Mouse (Mus musculus) midbrain, embryonic 11.5 days (tissue): ENCODE data around the gene Bdh1. TPM values are rescaled to one million over a fixed set of nuclear protein-coding genes. Genes with fewer than 3 reads are reported as not detected.
"Not testable (repeated sequence)": the region's sequence is repeated elsewhere in the genome, so short reads cannot be mapped to it uniquely, and the experiment has no call there.

Source experiments
- ATAC-seq: fragments of 200-750 bp; cut with Nextera tagmentation; 2 replicates; pipeline ENCODE4 v1.8.0; 2017; ENCODE audit warnings: moderate TSS enrichment, moderate library complexity; ENCODE audit not compliant: low FRiP score
- DNase-seq: peaks from one replicate; pipeline ENCODE4 v3.0.0; 2015; ENCODE audit warnings: low spot score; ENCODE audit errors: missing footprints
- H3K27ac ChIP-seq: fragments of 300-500 bp; sonication (generic); 2 replicates; pipeline ENCODE4 v1.5.1; 2014; ENCODE audit warnings: low read depth, low read length
- H3K27me3 ChIP-seq: fragments of 300-500 bp; sonication (generic); 2 replicates; pipeline ENCODE4 v1.6.1; 2014; ENCODE audit warnings: mild to moderate bottlenecking, low read length, moderate library complexity, mixed read lengths; ENCODE audit not compliant: control insufficient read depth, insufficient read depth
- H3K36me3 ChIP-seq: fragments of 300-500 bp; sonication (generic); 2 replicates; pipeline ENCODE4 v1.6.1; 2014; ENCODE audit warnings: mild to moderate bottlenecking, low read length, moderate library complexity, mixed read lengths; ENCODE audit not compliant: control insufficient read depth, insufficient read depth
- H3K4me1 ChIP-seq: fragments of 300-500 bp; sonication (generic); 2 replicates; pipeline ENCODE4 v1.6.1; 2014; ENCODE audit warnings: low read length; ENCODE audit not compliant: control insufficient read depth, insufficient read depth
- H3K4me2 ChIP-seq: fragments of 300-500 bp; sonication (generic); 2 replicates; pipeline ENCODE4 v1.6.1; 2014; ENCODE audit warnings: mild to moderate bottlenecking, moderate library complexity
- H3K4me3 ChIP-seq: fragments of 300-500 bp; sonication (generic); 2 replicates; pipeline ENCODE4 v1.5.1; 2014; ENCODE audit warnings: low read depth, low read length
- H3K9ac ChIP-seq: fragments of 300-500 bp; sonication (generic); 2 replicates; pipeline ENCODE4 v1.6.1; 2014; ENCODE audit warnings: low read length
- H3K9me3 ChIP-seq: fragments of 300-500 bp; sonication (generic); 2 replicates; pipeline ENCODE4 v1.6.1; 2016; ENCODE audit warnings: low read length; ENCODE audit not compliant: control insufficient read depth
- WGBS: fragments of 180-500 bp; shearing (Covaris S2); extraction: QIAGEN DNeasy Blood & Tissue Kit; methylation state at CpG from one replicate; pipeline ENCODE4 v1.1.7; 2014; 5-methylcytosine and 5-hydroxymethylcytosine counted together
- polyA plus RNA-seq: library from polyadenylated mRNA; unstranded; fragments of >200 nt; fragmentation: Nextera tagmentation; extraction: Ambion mirVana; gene quantifications from 2 replicates; pipeline ENCODE4 v1.2.1, GENCODE M21; 2014

Bdh1 gene
- 19.0 and 21.3 TPM in 2 replicates for polyA plus RNA-seq

GRCm38 (mm10) chr16:31422000-31422399 lies at the start of gene Bdh1:
Gene Bdh1, plus strand, starts transcription at chr16:31422280.
- Histone ChIP-seq H3K27me3 (peaks cover 3% of the 10 kb centered on the region; the same call in 1 of the 2 replicates), H3K36me3 (no peaks in the 10 kb centered on the region), H3K4me3 (no peak within 1 kb of the TSS), H3K4me2 (no peak within 1 kb of the TSS), H3K27ac (no peak within 1 kb of the TSS), H3K9me3 (no peaks in the 10 kb centered on the region), H3K9ac (no peak within 1 kb of the TSS), H3K4me1 (no peaks in the 10 kb centered on the region)
- 76% methylated on average over 9 of the region's 9 CpGs for WGBS
- ATAC-seq (no peak), DNase-seq (no peak)

GRCm38 (mm10) chr16:31372316-31372715 lies 49.8 kb upstream of the Bdh1 start:
- not testable (repeated sequence) for DNase-seq, H3K4me3 ChIP-seq, H3K9me3 ChIP-seq, H3K9ac ChIP-seq, ATAC-seq, H3K4me1 ChIP-seq, H3K27ac ChIP-seq, H3K4me2 ChIP-seq, H3K27me3 ChIP-seq, H3K36me3 ChIP-seq
- 86% methylated on average over 3 of the region's 3 CpGs for WGBS

GRCm38 (mm10) chr16:31375877-31376582 lies 46.0 kb upstream of the Bdh1 start:
- WGBS, result 84% methylated on average over 4 of the region's 4 CpGs
- H3K9me3 ChIP-seq, H3K27ac ChIP-seq, H3K4me1 ChIP-seq, DNase-seq, H3K9ac ChIP-seq, H3K36me3 ChIP-seq, H3K4me3 ChIP-seq, ATAC-seq, H3K4me2 ChIP-seq, H3K27me3 ChIP-seq: not testable (repeated sequence)

- not testable (repeated sequence) for H3K9ac ChIP-seq, DNase-seq, H3K27ac ChIP-seq, H3K4me3 ChIP-seq, H3K36me3 ChIP-seq, H3K4me2 ChIP-seq, ATAC-seq, H3K9me3 ChIP-seq, H3K4me1 ChIP-seq, H3K27me3 ChIP-seq
- 89% methylated on average over 3 of the region's 3 CpGs for WGBS
Measured at GRCm38 (mm10) chr16:31388269-31388668, 33.8 kb upstream of the Bdh1 start.

GRCm38 (mm10) chr16:31399231-31399630 lies 22.8 kb upstream of the Bdh1 start:
- H3K36me3 ChIP-seq, result no peaks in the 10 kb centered on the region
- H3K4me3 ChIP-seq, result no peak overlapping the region
- no peaks in the 10 kb centered on the region for H3K4me1 ChIP-seq
- DNase-seq (no peak), ATAC-seq (no peak)
- H3K9me3 ChIP-seq, result no peaks in the 10 kb centered on the region
- no peak overlapping the region for H3K4me2 ChIP-seq
- no peak overlapping the region for H3K9ac ChIP-seq
- WGBS, result 81% methylated on average over 2 of the region's 2 CpGs
- no peak overlapping the region for H3K27ac ChIP-seq
- H3K27me3 ChIP-seq, result no peaks in the 10 kb centered on the region

GRCm38 (mm10) chr16:31400908-31401692 lies 21.0 kb upstream of the Bdh1 start:
- Histone ChIP-seq H3K4me3 (no peak overlapping the region), H3K9ac (no peak overlapping the region), H3K27me3 (no peaks in the 10 kb centered on the region), H3K36me3 (no peaks in the 10 kb centered on the region), H3K4me2 (no peak overlapping the region), H3K4me1 (no peaks in the 10 kb centered on the region), H3K9me3 (no peaks in the 10 kb centered on the region), H3K27ac (no peak overlapping the region)
- WGBS, result 92% methylated on average over 11 of the region's 11 CpGs
- ATAC-seq, result no peak
- DNase-seq, result peak; percentile 80

- H3K27me3 ChIP-seq, result no peaks in the 10 kb centered on the region
- H3K36me3 ChIP-seq, result no peaks in the 10 kb centered on the region
- no peak overlapping the region for H3K4me2 ChIP-seq
- H3K4me3 ChIP-seq, result no peak overlapping the region
- H3K9me3 ChIP-seq, result no peaks in the 10 kb centered on the region
- no peak for DNase-seq
- ATAC-seq, result no peak
- H3K27ac ChIP-seq, result no peak overlapping the region
- WGBS, result 43% methylated on average over 8 of the region's 8 CpGs
- no peaks in the 10 kb centered on the region for H3K4me1 ChIP-seq
- H3K9ac ChIP-seq, result no peak overlapping the region
Measured at GRCm38 (mm10) chr16:31402096-31402495, 20.0 kb upstream of the Bdh1 start.

- ATAC-seq (no peak), DNase-seq (no peak)
- Histone ChIP-seq H3K4me3 (no peak overlapping the region), H3K9ac (no peak overlapping the region), H3K27me3 (no peaks in the 10 kb centered on the region), H3K4me2 (no peak overlapping the region), H3K36me3 (no peaks in the 10 kb centered on the region), H3K27ac (no peak overlapping the region), H3K4me1 (no peaks in the 10 kb centered on the region), H3K9me3 (no peaks in the 10 kb centered on the region)
- 91% methylated on average over 4 of the region's 4 CpGs for WGBS
Measured at GRCm38 (mm10) chr16:31403971-31404370, 18.1 kb upstream of the Bdh1 start.

- H3K9me3 ChIP-seq, result no peaks in the 10 kb centered on the region
- no peaks in the 10 kb centered on the region for H3K27me3 ChIP-seq
- H3K36me3 ChIP-seq, result no peaks in the 10 kb centered on the region
- 64% methylated on average over 1 of the region's 1 CpGs for WGBS
- DNase-seq (no peak), ATAC-seq (no peak)
- H3K4me1 ChIP-seq, result no peaks in the 10 kb centered on the region
- no peak overlapping the region for H3K9ac ChIP-seq
- no peak overlapping the region for H3K4me2 ChIP-seq
- no peak overlapping the region for H3K27ac ChIP-seq
- H3K4me3 ChIP-seq, result no peak overlapping the region
Measured at GRCm38 (mm10) chr16:31405040-31405439, 17.0 kb upstream of the Bdh1 start.
